Mouse (Mus musculus): Measurements from ENCODE around the gene Golga5.
"Not testable (repeated sequence)": the region's sequence is repeated elsewhere in the genome, so short reads cannot be mapped to it uniquely, and the experiment has no call there.

Gene Golga5

DNA sequence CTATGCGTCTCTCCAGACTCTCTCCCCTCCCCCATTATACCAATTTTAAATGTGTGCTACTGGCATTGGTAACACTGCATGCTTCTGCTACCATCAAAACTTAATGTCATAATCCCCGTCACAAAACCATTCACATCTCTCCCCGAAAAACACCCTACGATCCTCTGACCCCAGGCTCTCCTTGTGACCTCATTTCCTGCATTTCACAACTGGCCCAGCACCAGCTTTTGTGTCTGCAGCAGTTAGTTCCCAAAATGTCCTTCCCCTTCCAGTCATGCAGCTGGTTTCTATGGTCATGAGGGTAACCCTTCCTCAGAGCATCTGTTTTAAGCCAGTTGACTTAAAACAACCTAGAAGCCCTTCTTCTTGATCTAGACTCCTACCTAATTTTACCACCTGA is 23.5 kb upstream of the Golga5 start:
- no peak for DNase-seq (ENCODE audit: low spot score)

DNA sequence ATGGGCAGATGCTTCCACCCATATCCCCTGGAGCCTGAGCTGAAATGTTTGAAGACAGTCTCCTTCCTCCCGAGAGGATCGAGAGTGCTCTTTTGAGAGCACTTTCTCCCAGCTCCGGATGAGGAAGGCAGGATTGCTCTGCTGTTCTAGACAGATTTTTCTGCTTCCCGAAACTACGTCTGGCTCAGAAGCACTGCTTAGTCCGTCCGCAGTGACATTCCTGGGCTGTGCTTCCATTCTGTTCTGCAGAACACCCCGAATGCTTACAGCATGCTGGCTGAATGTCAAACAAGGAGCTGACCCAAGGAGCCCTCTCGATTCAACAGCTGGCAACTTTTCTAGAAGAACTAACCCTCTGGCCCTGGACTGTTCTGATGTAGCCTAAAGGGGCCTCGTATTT is 18.5 kb upstream of the Golga5 start:
- no peak for DNase-seq (ENCODE audit: low spot score)

DNA sequence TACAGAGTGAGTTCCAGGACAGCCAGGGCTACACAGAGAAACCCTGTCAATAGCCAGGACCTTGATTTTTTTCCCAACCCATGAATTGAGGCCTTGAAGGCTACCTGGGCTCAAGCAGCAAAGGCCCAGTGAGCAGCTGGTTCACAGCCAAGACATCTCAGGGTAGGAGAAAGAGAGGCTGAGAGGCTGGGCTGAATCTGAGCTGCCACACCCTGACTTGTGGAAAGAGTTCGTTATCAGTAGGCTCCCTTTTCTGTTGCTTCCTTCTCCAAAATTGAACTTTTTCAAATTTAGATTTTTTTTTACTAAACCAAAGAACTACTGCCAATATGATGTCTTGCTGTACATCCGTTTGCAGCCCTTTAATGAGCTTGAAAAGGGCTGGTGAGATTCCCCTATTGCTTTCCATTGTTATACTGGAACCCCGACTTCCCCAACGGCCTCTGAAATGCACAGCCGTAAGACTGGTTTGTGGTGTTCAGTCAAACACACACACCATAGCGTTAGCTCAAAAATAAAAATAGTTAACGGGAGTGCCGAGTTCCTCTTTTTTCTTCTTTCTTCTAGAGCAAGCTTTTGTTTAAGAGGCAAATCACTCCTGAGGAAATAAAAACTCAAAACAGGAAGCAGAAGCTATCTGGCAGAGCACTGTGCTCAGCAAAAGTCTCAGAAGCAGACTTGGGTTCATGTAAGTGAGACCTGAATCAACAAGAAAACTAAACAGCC is 17.6 kb upstream of the Golga5 start:
- DNase-seq (ENCODE audit: low spot score), result no peak

DNA sequence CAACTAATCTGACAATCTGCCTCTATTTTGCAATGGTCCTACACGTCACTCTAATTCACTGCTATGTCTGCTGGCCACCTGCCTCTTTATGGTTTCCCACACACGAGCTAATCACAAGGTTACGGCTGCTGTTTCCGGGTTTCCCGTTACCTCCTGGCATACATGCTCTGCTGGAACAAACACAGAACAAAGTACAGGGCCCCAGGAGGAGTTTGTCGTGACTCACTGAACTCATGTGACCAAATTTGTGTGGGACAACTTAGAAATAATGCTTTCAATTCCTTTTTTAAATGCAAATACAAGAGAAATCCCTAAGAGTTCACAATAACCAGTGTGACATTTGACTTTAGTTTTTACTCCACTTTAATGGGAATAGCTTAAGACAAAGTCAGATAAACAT is 15.4 kb upstream of the Golga5 start:
- no peak for DNase-seq (ENCODE audit: low spot score)

DNA sequence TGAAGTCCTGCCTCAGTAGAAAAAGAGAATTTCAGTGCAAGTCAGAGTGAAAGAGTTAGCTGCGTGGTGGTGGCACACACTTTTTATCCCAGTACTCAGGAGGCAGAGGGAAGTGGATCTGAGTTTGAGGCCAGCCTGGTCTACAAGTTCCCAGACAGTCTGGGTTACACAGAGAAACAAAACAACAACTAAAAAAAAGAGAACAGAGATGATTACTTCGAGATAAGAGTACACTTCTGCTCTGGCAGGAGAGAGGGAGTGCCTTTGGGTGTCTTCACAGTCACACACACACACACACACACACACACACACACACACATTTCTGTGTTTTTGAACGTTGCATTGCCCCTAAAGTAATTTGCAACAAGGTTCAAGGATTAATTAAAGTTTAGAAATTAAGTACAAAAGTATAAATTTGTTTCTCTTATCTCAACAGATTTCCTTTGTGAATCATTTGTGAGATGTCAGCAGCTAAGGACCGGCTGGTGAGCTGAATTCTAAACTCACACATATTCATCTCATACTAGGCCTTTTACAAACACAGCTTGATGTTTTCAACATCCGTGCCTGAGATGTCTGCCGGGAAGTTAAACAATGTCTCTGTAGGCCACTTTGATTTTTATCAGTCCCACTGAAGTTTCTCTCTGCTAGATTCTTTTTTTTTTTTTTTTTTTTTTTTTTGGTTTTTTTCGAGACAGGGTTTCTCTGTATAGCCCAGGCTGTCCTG is 12.3 kb upstream of the Golga5 start:
- DNase-seq (ENCODE audit: low spot score), result no peak

DNA sequence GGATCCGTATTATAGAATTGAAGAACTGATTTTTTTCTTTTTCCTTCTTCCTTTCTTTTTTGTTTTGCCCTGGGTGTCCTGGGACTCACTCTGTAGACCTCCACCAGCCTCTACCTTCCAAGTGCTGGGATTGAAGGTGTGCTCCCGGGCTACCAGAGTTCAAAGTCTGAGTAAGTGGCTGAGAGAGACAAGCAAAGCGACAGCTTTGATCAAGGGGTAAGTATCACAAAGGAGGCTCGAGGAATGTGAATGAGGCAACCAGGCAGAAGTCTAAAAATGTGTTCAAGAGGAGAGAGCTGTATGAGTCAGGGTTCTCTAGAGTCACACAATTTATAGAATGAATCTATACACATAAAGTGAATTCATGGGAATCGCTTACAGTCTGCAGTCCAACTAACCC is 8.9 kb upstream of the Golga5 start:
- no peak for DNase-seq (ENCODE audit: low spot score)

DNA sequence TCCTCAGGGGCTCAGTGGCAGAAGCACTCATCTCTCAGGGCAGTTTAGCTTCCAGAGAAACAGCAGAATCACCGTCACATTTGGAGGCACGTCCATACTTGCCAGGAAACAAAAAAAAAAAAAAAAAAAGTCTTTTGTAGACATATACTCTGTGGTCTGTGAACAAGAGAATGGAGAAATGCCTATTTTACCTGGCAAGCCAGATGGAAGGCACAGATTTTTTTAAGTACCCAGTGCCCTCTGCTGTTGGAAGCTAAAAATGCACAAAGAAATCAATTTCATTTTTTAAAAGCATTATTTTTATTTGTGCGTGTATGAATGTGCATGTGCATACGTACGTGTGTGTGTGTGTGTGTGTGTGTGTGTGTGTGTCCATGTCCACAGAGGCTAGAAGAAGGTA is 7.8 kb upstream of the Golga5 start:
- no peak for DNase-seq (ENCODE audit: low spot score)

DNA sequence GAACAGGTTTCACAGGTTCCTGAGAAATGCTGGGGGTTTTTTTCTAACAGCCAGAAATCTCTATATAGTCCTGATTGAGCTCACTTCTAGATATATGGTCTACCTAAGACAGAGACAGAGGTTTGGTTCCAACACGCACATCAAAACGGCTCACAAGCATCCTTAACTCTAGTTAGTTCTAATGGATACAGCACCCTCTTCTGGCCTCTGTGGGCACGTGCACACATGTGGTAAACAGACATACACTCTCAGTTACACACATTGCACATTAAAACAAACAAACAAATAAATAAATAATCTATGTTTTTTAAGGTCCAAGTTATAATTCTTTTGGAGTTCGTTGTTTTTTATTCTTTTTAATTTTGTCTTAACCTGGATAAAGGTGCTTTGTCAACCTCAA is 4.3 kb upstream of the Golga5 start:
- no peak for DNase-seq (ENCODE audit: low spot score)

DNA sequence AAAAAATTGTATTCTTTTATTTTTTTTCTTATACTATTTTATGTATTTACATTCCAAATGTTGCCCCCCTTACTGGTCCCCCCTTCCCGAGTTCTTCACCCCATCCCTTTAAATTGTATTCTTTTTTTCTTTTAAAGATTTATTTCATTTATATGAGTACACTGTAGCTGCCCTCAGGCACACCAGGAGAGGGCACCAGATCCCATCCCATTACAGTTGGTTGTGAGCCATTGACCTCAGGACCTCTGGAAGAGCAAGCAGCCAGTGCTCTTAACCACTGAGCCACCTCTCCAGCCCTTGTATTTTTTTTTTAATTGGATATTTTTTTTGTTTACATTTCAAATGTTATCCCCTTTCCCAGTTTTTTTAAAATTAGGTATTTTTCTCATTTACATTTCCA is 799 bp upstream of the Golga5 start:
- DNase-seq (ENCODE audit: low spot score), result no peak

DNA sequence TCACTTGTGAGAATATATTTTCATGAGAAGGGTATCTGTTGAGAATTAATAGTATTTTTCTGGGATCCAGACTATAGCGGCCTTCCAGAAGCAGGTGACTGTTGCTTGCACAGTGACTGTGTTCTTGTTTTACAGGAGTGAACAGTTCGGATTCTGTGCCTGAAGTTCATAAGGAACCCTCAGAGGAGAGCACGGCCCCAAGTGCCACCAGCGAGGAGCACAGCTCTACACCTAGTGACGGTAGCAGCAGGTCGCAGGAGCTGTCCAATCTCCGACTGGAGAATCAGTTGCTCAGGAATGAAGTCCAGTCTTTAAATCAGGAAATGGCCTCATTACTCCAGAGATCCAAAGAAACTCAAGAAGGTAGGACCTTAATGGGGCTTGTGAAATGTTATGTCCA is 5.5 kb downstream of the Golga5 start:
- DNase-seq (ENCODE audit: low spot score), result no peak

DNA sequence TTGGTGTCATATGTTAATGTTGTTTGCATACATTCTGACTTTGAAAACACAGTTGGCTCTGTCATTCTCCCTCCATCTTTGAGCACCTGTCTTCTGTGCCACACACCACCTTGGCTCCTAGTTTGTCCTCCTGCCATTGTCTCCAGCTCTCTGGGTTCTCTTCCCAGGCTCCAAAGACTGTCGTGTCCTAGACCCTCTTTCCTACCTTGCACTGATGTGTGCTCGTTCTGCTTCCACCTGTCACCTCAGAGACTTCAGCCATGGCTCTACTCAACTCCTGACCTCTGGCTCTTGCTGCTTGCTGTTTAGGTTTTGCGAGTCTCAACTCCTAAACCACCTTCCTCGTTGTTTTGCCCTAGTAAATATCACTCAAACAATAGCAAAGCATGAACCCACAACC is 11.5 kb downstream of the Golga5 start:
- no peak for DNase-seq (ENCODE audit: low spot score)

DNA sequence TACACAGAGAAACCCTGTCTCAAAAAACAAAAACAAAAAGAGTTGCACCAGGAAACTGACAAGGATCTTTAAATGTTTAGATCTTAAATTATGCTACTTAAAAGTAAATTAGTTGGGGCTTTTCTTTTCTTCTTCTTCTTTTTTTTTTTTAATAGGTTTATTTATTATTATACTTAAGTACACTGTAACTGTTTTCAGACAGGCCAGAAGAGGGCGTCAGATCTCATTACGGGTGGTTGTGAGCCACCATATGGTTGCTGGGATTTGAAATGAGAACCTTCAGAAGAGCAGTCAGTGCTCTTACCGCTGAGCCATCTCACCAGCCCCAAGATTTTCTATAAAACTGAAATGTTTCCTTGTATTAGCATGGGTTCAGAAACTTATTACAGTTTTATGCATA is 16.0 kb downstream of the Golga5 start:
- no peak for DNase-seq (ENCODE audit: low spot score)

DNA sequence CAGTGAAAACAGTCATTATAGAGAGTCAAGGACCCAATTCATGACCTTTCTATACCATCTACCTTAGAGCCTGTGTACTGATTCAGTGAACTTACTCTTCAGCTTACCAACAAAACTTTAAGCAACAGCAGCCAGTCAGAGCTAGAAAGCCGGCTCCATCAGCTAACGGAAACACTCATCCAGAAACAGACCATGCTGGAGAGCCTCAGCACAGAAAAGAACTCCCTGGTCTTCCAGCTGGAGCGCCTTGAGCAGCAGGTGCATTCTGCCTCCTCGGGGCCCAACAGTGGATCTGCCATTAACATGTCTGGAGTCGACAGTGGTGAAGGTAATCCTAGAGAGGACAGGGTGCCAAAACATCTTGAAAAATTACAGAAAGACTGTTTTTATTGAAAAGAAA is 23.0 kb downstream of the Golga5 start:
- no peak for DNase-seq (ENCODE audit: low spot score)

DNA sequence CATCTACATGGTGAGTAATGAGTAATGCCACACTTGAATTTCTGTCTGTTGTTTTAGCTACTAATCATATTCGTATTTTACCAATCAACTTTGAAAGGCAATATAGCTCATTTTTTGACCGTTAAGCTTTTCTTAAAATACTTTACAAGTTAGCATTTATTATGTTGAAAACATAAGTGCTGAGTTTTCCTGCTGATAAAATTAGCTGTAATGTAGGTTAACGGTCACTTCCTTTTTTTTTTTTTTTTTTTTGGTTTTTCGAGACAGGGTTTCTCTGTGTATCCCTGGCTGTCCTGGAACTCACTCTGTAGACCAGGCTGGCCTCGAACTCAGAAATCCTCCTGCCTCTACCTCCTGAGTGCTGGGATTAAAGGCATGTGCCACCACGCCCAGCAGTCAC is 26.8 kb downstream of the Golga5 start:
- DNase-seq (ENCODE audit: low spot score), result not testable (repeated sequence)

DNA sequence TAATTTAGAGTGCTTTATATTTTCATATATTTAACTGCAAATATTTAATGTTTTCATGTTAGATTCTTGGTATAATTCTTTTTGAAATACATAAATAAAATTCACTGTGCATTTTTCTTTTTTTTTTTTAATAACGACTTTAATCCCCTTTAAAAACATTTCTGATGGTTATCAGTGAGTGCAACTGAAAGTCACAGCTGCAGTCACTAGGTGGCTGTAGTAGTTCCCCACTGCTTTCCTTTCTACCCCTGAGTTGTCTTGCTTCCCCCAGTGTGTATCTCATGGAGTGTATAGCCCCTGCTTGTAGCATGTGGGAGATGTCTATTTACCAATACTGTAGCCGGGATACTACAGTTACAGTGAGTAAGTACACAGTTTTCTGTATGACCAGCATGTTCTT is 29.0 kb downstream of the Golga5 start:
- no peak for DNase-seq (ENCODE audit: low spot score)

DNA sequence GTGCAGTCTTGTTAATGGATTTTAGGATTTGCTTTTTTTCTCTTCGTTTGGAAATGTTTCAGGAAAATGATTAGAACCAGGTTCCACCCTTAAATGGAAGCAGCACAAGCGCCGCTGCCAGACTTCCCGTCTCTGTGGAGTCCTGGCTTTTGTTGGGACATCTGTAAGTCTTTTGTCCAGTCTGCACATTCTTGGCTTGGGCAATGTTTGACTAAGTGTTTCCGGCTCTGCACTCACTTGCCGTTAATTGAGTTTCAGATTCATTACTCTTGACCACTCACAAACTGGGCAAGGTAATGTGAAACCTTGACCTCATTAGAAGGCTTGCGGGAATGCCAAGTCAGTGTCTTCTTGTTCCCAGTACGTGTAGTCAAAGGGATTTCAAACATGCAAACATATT is 29.8 kb downstream of the Golga5 start:
- DNase-seq (ENCODE audit: low spot score), result no peak

DNA sequence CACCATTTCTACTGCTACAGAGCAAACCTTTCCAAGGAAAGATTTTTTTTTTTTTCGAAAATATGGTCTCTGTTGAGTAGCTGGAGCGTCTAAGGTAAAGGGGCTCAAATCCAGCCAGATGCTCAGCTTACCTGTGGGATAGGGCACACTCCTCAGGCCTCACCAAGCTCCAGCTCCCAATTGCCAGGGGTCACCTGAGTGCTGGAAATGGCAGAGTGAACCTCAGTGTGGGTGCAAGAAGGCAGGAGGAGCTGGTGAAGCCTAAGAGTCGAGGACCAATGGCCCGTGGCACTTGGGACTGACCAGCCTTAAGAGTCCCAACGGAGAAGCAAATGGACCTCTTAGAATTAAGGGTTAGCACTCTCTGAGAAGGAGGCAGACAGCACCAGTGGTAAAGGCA is 30.3 kb downstream of the Golga5 start:
- no peak for DNase-seq (ENCODE audit: low spot score)

DNA sequence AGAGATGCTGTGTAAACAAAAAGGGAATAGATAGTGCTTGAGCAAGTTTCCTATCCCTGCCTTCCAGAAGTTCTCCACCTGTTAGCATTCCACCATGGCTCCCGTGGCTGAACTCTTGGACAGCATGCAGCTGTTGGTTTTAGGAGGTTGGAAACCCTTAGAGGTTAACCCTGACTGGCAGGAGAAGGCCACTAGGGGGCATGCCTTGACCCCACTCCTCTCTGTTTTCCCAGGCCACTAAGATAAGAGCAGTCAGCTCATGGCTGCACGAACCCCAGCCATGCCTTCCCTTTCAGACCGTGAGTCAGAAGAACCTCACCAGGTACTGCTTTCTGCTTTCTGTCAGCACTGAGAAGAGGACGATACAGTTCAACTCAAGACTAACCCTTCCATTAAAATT is 30.8 kb downstream of the Golga5 start:
- DNase-seq (ENCODE audit: low spot score), result no peak

DNA sequence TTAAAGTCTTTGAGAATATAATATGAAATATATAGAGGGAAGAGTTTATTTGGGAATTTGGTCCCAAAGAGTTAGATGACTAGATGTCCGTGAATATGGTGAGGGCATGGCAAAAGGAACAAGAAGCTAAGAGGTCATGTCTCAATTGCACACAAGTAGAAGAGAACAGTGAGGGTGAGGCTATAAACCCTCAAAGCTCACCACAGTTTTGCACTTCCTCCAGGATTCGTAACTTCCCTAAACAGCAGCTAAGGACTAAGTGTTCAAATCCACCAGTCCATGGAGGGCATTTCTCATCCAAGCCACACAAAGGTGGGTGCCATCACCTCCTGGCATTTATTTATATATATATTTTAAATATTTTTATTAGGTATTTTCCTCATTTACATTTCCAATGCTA is 32.1 kb downstream of the Golga5 start:
- DNase-seq (ENCODE audit: low spot score), result no peak

DNA sequence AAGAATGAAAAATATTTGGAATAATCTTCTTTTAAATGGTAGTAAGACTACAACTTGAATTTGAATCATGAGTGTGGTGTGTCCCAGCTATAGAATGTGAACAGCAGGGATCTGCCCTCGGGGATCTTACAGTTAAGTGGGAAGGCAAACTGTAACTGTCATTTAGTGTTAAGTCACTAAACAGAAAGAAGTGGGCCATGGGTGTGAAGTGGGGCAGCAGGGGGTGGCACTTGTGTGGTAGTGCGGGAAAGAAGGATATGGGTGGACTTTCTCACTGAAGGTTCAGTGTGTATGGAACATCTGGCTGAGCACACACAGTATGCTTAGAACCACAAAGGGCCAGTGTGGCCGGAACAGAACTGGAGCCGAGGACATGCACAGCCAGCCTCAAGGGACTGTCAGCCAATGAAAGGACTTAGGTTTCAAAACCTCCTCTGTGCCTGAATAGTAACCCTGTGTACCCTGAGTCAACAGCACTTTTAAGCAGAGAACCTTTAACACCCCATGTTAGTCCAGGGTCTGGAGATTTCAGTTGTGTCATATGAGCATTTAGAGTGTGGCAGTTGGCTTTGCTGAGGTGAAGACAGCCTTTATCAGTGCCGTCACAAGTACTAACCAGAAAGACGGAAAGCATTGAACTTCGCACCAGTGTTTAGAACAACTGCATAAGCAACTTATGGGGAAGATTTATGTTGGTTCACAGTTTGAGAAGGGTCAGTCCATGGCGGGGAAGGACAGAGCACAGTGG is 33.1 kb downstream of the Golga5 start:
- DNase-seq (ENCODE audit: low spot score), result no peak

DNA sequence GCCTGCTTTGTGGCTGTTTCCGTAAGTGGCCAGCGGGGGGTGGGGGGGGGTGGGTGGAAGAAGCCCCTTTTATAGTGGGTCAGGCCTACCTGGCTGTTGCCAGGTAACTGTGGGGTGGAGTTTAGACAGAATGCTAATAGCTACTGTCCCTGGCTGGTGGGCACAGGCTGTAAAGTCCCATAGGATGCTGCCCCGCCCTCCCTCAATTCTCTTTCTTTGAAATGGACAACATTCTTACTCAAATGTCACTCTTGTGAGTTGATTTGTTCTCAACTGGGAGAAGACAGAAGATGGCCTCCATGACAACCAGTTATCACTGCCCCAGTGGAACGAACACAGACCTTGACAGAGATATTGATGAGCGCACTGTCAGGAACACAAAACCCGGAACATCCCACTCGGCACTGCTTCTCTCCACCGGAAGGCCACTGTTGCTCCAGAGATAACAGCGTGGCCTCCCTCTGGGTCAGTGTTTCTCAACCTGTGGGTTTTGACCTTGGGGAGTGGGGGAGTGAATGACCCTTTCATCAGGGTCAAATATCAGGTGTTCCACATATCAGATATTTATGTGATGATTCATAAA is 36.3 kb downstream of the Golga5 start:
- no peak for DNase-seq (ENCODE audit: low spot score)

DNA sequence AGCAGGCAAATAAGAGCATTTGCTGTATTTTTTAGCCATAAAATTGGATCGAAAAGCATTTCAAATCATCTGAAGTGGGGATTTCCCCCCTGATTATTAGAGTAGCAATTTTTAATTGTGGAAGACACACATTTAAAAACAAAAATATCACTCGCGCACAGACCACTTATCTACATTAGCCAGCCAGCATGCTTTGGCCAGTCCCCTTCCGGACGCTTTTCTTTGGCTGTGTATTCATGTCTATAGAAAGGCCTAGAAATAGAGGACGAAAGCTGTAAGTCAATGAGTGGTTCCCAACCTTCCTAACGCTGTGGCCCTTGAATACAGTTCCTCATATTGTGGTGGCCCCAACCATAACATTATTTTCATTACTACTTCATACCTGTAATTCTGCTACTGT is 37.0 kb downstream of the Golga5 start:
- no peak for DNase-seq (ENCODE audit: low spot score)

DNA sequence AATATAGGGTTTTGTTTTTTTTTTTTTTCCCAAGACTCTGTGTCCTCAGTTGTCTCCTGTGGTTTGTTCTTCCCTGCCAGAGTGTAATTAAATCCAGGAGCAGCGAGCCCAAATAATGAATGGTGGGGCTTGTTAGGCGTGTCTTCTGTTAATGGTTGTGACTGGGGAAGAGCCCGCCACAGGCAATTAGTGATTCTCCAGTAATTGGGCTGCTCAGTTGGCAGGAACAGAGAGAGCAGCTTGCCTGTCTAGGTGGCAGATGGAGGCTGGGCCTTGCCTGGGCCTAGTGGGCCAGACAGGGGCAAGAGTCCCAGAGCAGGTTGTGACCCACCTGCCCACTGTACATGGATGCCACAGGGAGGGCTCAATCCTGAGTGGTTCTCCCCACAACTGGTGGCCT is 42.4 kb downstream of the Golga5 start:
- DNase-seq (ENCODE audit: low spot score), result no peak
